Mouse (Mus musculus) lung, adult 2 months (tissue): ENCODE data around the gene Magoh.

Experiments used
- CTCF ChIP-seq: fragments of 200-500 bp; IDR thresholded peaks from 2 replicates; pipeline ENCODE4 v1.5.1; 2011; ENCODE audit warnings: mild to moderate bottlenecking, low read length, control low read depth; ENCODE audit not compliant: insufficient read depth
- POLR2A ChIP-seq: fragments of 200-500 bp; IDR thresholded peaks from 2 replicates; pipeline ENCODE4 v1.6.1; 2011; ENCODE audit warnings: low read depth, mild to moderate bottlenecking, control low read depth, low read length, borderline replicate concordance; ENCODE audit errors: extremely low read depth

GRCm38 (mm10) chr4:107846795-107847194 is 32.8 kb upstream of the Magoh start:
- no peak for TF ChIP-seq CTCF
- TF ChIP-seq POLR2A, result no peak
